Mouse (Mus musculus): Measurements from ENCODE around the gene Mbip.
A peak's percentile ranks its signal among the peaks of the same experiment; 100 is the strongest.

The Mbip gene

GRCm38 (mm10) chr12:56295160-56295559, 50.5 kb downstream of the Mbip start:
- no peak for DNase-seq (ENCODE audit: low read depth)

GRCm38 (mm10) chr12:56288548-56288947, 57.1 kb downstream of the Mbip start:
- peak; percentile 55 for DNase-seq (ENCODE audit: low read depth)

- no peak for DNase-seq (ENCODE audit: low read depth)
These were observed 58.9 kb downstream of the Mbip start for GRCm38 (mm10) chr12:56286828-56287227.

GRCm38 (mm10) chr12:56284210-56284609, 61.5 kb downstream of the Mbip start:
- DNase-seq (ENCODE audit: low read depth) = no peak

- DNase-seq (ENCODE audit: low read depth) = no peak
These were observed 64.0 kb downstream of the Mbip start for GRCm38 (mm10) chr12:56281649-56282048.
